Mouse (Mus musculus) testis, adult 2 months (tissue): ENCODE results near the gene Rsph6a.

Source experiments
- CTCF ChIP-seq: fragments of 200-500 bp; IDR thresholded peaks from 2 replicates; pipeline ENCODE4 v1.5.1; 2012; ENCODE audit warnings: low read depth, mild to moderate bottlenecking, inconsistent platforms, low read length, moderate library complexity; ENCODE audit not compliant: control insufficient read depth, insufficient read depth, insufficient replicate concordance
- POLR2A ChIP-seq: fragments of 200-500 bp; IDR thresholded peaks from 2 replicates; pipeline ENCODE4 v1.6.1; 2012; ENCODE audit warnings: low read depth, mild to moderate bottlenecking, inconsistent platforms, low read length, moderate library complexity; ENCODE audit not compliant: control insufficient read depth

- TF ChIP-seq POLR2A (no peak), CTCF (no peak)
Measured at GRCm38 (mm10) chr7:19010581-19010980, 43.9 kb upstream of the Rsph6a start.
